Mouse (Mus musculus): ENCODE measurements around the gene Pnpt1.

- TF ChIP-seq CTCF (conservative IDR thresholded peaks at IDR 0.05; ENCODE audit: low read length) (no peak), POU5F1 (IDR thresholded peaks at IDR 0.05; ENCODE audit: borderline replicate concordance, low read length) (no peak)
Measured at GRCm38 (mm10) chr11:29171959-29172391, 41.4 kb downstream of the Pnpt1 start.

Measured in E14TG2a.4 (cell line).